Mouse (Mus musculus): ENCODE measurements around the gene Gm6793. TPM values are rescaled to one million over a fixed set of nuclear protein-coding genes. Genes with fewer than 3 reads are reported as not detected.
A peak's percentile ranks its signal among the peaks of the same experiment; 100 is the strongest.

Gm6793 gene
- polyA plus RNA-seq, 1 experiment from 2014 or later: not detected

GRCm38 (mm10) chr8:111974138-111974537 is 40.7 kb downstream of the Gm6793 start:
- Histone ChIP-seq H3K9me3 (replicated peaks; ENCODE audit: control insufficient read depth, low read length) (no peaks in the 10 kb centered on the region), H3K4me3 (ENCODE audit: low read depth, low read length) (no peak overlapping the region), H3K9ac (ENCODE audit: low read depth, low read length) (no peak overlapping the region), H3K4me1 (ENCODE audit: control insufficient read depth, low read depth, low read length) (no peaks in the 10 kb centered on the region), H3K27ac (ENCODE audit: low read length) (no peak overlapping the region), H3K4me2 (ENCODE audit: low read depth, low read length) (no peak overlapping the region), H3K36me3 (ENCODE audit: control insufficient read depth, insufficient read depth) (peaks cover 8% of the 10 kb centered on the region; the same call in 1 of the 2 replicates), H3K27me3 (ENCODE audit: control insufficient read depth, insufficient read depth, low read depth, low read length) (no peaks in the 10 kb centered on the region)
- 85% methylated on average over 12 of the region's 12 CpGs for WGBS (ENCODE audit: insufficient replicate concordance)
- ATAC-seq (ENCODE audit: low read depth): no peak

DNA sequence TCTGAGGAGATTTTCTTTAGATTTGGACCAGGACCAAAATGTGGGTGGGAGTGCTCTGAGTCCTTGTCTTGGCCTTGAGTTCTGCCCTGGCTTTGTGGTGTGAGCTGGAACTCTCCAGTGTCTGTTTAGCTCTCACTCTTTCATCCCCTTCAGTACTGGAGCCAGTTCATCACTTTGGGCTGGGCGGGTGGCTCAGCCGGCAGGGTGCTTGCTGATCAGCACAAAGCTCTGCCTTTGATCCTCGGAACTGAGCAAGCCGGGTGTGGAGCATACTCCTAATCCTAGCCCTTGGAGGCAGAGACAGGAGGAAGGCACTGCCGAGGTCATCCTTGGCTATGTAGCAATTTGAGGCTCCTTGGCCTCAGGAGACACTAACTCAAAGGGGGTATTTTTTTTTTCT is 45.8 kb downstream of the Gm6793 start:
- WGBS (ENCODE audit: insufficient replicate concordance): 77% methylated on average over 5 of the region's 5 CpGs
- peaks cover 3% of the 10 kb centered on the region; the same call in 1 of the 2 replicates for H3K36me3 ChIP-seq (ENCODE audit: control insufficient read depth, insufficient read depth)
- no peak overlapping the region for H3K9ac ChIP-seq (ENCODE audit: low read depth, low read length)

GRCm38 (mm10) chr8:111968541-111968940 is 46.3 kb downstream of the Gm6793 start:
- ATAC-seq (ENCODE audit: low read depth): no peak
- Histone ChIP-seq H3K9ac (ENCODE audit: low read depth, low read length) (no peak overlapping the region), H3K4me2 (ENCODE audit: low read depth, low read length) (no peak overlapping the region), H3K27ac (ENCODE audit: low read length) (no peak overlapping the region), H3K4me1 (ENCODE audit: control insufficient read depth, low read depth, low read length) (no peaks in the 10 kb centered on the region; the same call in 1 of the 2 replicates), H3K4me3 (ENCODE audit: low read depth, low read length) (no peak overlapping the region), H3K9me3 (replicated peaks; ENCODE audit: control insufficient read depth, low read length) (no peaks in the 10 kb centered on the region), H3K27me3 (ENCODE audit: control insufficient read depth, insufficient read depth, low read depth, low read length) (no peaks in the 10 kb centered on the region), H3K36me3 (ENCODE audit: control insufficient read depth, insufficient read depth) (peaks cover 3% of the 10 kb centered on the region; the same call in 1 of the 2 replicates)
- 80% methylated on average over 10 of the region's 10 CpGs for WGBS (ENCODE audit: insufficient replicate concordance)

More for the DNA sequence above, 45.8 kb downstream of the Gm6793 start:
- H3K4me3 ChIP-seq (ENCODE audit: low read depth, low read length): no peak overlapping the region
- no peak overlapping the region for H3K4me2 ChIP-seq (ENCODE audit: low read depth, low read length)
- ATAC-seq (ENCODE audit: low read depth): no peak
- no peaks in the 10 kb centered on the region for H3K9me3 ChIP-seq (replicated peaks; ENCODE audit: control insufficient read depth, low read length)
- no peaks in the 10 kb centered on the region for H3K27me3 ChIP-seq (ENCODE audit: control insufficient read depth, insufficient read depth, low read depth, low read length)
- no peak overlapping the region for H3K27ac ChIP-seq (ENCODE audit: low read length)
- H3K4me1 ChIP-seq (ENCODE audit: control insufficient read depth, low read depth, low read length): no peaks in the 10 kb centered on the region; the same call in 1 of the 2 replicates

- Histone ChIP-seq H3K36me3 (ENCODE audit: control insufficient read depth, insufficient read depth) (no peaks in the 10 kb centered on the region), H3K4me3 (ENCODE audit: low read depth, low read length) (no peak overlapping the region), H3K9me3 (replicated peaks; ENCODE audit: control insufficient read depth, low read length) (no peaks in the 10 kb centered on the region), H3K4me1 (ENCODE audit: control insufficient read depth, low read depth, low read length) (no peaks in the 10 kb centered on the region; the same call in 1 of the 2 replicates), H3K27me3 (ENCODE audit: control insufficient read depth, insufficient read depth, low read depth, low read length) (no peaks in the 10 kb centered on the region), H3K27ac (ENCODE audit: low read length) (no peak overlapping the region), H3K9ac (ENCODE audit: low read depth, low read length) (no peak overlapping the region), H3K4me2 (ENCODE audit: low read depth, low read length) (no peak overlapping the region)
- 27% methylated on average over 5 of the region's 5 CpGs for WGBS (ENCODE audit: insufficient replicate concordance)
- peak; percentile 51 for ATAC-seq (ENCODE audit: low read depth)
Measured at GRCm38 (mm10) chr8:111967246-111967870, 47.5 kb downstream of the Gm6793 start.

DNA sequence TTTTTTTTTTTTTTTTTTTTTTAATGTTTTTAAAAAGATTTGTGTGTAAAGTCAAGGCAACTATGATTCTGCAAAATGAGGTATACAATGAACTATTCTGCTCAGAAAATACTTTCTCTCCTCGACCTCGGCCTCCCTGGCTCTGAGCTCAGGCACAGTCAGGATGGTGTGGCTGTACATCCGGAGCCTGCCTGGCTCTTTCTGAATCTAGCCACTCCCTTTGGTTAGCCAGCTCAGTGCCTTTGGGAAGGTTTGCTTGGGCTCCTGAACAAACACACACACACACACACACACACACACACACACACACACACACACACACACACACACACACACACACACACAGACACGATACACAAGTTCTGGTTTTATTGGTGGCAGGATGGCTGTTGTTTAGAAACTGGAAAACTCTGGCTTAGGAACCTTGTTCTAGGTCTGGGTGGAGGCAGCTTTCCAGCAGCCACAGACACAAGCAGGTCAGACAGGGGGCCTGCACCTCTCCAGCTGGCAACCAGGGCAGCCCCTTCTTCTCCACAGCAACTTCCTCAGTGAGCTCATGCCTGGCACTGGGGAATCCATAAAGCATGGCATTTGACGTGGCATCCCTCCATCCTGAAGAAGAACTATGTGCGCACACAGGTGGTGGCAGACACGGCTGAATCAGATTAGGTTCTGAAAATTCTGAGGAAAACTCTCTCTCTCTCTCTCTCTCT is 49.8 kb downstream of the Gm6793 start:
- Histone ChIP-seq H3K9ac (ENCODE audit: low read depth, low read length) (no peak overlapping the region), H3K4me3 (ENCODE audit: low read depth, low read length) (no peak overlapping the region), H3K27ac (ENCODE audit: low read length) (no peak overlapping the region), H3K27me3 (ENCODE audit: control insufficient read depth, insufficient read depth, low read depth, low read length) (no peaks in the 10 kb centered on the region), H3K4me1 (ENCODE audit: control insufficient read depth, low read depth, low read length) (no peaks in the 10 kb centered on the region; the same call in 1 of the 2 replicates), H3K36me3 (ENCODE audit: control insufficient read depth, insufficient read depth) (no peaks in the 10 kb centered on the region), H3K9me3 (replicated peaks; ENCODE audit: control insufficient read depth, low read length) (no peaks in the 10 kb centered on the region), H3K4me2 (ENCODE audit: low read depth, low read length) (no peak overlapping the region)
- WGBS (ENCODE audit: insufficient replicate concordance): 65% methylated on average over 7 of the region's 7 CpGs
- ATAC-seq (ENCODE audit: low read depth): no peak

- no peak overlapping the region for H3K9ac ChIP-seq (ENCODE audit: low read depth, low read length)
- no peaks in the 10 kb centered on the region; the same call in 1 of the 2 replicates for H3K36me3 ChIP-seq (ENCODE audit: control insufficient read depth, insufficient read depth)
- no peak overlapping the region for H3K27ac ChIP-seq (ENCODE audit: low read length)
- no peaks in the 10 kb centered on the region for H3K9me3 ChIP-seq (replicated peaks; ENCODE audit: control insufficient read depth, low read length)
- H3K4me2 ChIP-seq (ENCODE audit: low read depth, low read length): no peak overlapping the region
- H3K4me3 ChIP-seq (ENCODE audit: low read depth, low read length): no peak overlapping the region
- H3K4me1 ChIP-seq (ENCODE audit: control insufficient read depth, low read depth, low read length): no peaks in the 10 kb centered on the region; the same call in 1 of the 2 replicates
- WGBS (ENCODE audit: insufficient replicate concordance): 58% methylated on average over 5 of the region's 5 CpGs
- no peaks in the 10 kb centered on the region for H3K27me3 ChIP-seq (ENCODE audit: control insufficient read depth, insufficient read depth, low read depth, low read length)
- no peak for ATAC-seq (ENCODE audit: low read depth)
Measured at GRCm38 (mm10) chr8:111964351-111964750, 50.5 kb downstream of the Gm6793 start.

- no peak overlapping the region for H3K4me2 ChIP-seq (ENCODE audit: low read depth, low read length)
- WGBS (ENCODE audit: insufficient replicate concordance): 85% methylated on average over 4 of the region's 4 CpGs
- no peaks in the 10 kb centered on the region; the same call in 1 of the 2 replicates for H3K4me1 ChIP-seq (ENCODE audit: control insufficient read depth, low read depth, low read length)
- no peaks in the 10 kb centered on the region; the same call in 1 of the 2 replicates for H3K36me3 ChIP-seq (ENCODE audit: control insufficient read depth, insufficient read depth)
- H3K4me3 ChIP-seq (ENCODE audit: low read depth, low read length): no peak overlapping the region
- H3K27ac ChIP-seq (ENCODE audit: low read length): no peak overlapping the region
- H3K9ac ChIP-seq (ENCODE audit: low read depth, low read length): no peak overlapping the region
- H3K27me3 ChIP-seq (ENCODE audit: control insufficient read depth, insufficient read depth, low read depth, low read length): no peaks in the 10 kb centered on the region
- H3K9me3 ChIP-seq (replicated peaks; ENCODE audit: control insufficient read depth, low read length): no peaks in the 10 kb centered on the region
- ATAC-seq (ENCODE audit: low read depth): no peak
Measured at GRCm38 (mm10) chr8:111963546-111963945, 51.3 kb downstream of the Gm6793 start.

All from liver, embryonic 16.5 days (tissue).